Mouse (Mus musculus): Measurements from ENCODE around the gene Umps.

Gene Umps

DNA sequence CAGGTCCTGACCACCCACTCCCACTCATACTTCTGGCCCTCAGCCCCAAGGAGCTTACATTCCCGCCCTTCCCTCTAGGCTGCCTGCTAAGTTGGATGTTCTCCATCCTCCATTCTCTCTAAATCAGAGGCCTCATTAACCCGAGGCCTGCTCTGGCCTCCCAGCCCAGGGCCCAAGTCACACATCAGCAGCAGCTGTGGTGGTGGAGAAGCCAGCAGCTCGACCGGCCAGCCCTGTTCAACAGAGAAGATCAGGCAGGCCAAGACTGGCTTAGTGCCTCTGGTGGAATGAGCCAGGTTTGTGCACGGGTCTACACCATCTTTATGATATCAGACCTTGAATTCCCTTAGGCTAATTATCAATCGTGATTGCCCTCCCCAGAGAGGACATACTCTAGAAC, 36.1 kb downstream of the Umps start:
- no peak for DNase-seq (ENCODE audit: low spot score in 2 of 2)

DNA sequence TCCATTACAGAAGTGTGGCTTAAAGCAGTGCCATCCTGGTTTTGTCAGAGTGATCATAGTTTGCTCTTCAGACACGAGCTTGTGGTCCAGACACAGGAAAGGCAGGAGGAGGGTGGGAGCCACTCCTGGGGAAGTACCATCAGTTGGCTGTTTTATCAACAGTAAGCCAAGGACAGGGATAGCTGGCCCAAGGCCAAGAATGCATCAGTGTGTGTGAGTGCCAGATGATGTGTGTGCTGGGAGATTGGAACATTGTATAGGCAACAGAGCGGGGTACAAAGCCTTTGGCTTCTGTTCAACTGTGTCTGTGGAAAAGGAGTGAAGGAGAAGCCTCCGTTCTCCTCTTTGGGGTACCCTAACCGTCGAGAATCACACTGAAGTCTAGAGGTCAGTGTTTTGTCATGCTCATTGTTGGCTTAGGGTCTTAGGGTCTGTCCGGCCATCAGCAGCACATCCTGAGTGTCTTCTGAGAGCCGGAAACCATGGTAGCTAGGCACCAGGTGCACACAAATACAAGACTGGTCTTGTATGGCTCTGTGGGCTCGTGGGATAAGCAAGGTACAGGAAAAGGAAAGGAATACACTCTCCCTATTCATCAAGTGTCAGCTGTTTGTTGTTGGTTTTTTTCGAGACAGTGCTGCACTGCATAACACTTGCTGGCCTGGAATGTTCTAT, 37.9 kb downstream of the Umps start:
- DNase-seq (ENCODE audit: low spot score in 2 of 2): no peak

DNA sequence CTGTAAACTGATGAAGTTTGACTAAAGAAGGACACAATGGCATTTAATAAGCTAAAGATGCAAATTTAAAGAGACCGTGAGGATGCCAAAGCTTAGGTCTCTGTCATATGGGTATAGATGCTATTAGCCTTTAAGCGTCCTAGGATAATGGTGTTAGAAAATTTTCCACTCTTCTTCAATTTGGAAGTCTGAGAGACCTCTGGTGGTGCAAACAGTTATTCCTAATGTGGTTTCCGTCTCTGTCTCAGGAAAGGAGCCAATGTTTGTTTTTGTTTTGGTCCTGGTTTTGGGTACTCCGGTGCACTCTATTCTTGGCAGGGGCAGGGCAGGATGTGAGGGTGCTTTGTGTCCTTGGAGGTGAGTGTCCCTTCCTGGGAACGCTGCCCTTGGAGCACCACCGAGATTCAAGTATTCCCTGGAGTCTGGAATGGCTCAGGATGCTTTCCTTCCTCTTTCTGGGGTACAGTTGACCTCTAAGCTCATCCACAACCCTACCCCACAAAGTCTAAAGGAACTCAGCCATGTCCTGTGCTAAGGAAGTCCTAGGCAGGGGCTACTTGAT, 39.5 kb downstream of the Umps start:
- DNase-seq (ENCODE audit: low spot score in 2 of 2): no peak

DNA sequence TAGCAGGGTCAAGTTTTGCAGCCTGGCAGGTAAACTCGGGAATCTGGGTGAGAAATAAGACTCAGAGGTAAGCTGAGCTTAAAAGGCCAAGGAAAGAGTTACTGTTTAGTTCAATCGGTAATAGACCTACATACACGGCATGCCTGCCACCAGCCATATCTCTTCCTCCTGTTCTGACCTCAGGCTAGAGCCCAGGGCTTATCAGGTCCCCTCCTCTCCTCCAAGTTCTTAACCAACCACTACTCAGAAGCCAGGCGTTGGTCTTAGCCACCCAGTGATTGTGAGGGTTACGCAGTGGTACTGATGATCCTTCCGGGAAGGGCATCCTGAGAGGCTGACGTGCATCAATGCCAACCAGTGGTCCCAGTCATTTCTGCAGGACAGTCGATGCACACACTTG, 43.1 kb downstream of the Umps start:
- no peak for DNase-seq (ENCODE audit: low spot score in 2 of 2)

DNA sequence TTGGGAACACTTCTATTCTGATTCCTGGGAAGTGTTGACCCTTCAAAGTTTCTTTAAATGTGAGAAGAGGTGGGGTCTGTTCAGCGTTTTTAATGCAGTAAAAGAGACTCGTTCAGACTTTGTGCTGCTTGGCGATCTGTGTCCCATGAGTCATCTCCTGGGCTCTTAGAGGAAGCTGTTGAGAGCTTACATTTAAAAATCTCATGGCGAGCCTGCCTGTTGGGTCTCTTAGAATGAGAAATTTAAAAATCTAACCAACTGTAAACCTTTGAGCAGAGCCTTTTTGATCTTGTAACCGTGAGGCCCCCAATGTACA, 43.9 kb downstream of the Umps start:
- no peak for DNase-seq (ENCODE audit: low spot score in 2 of 2)

DNA sequence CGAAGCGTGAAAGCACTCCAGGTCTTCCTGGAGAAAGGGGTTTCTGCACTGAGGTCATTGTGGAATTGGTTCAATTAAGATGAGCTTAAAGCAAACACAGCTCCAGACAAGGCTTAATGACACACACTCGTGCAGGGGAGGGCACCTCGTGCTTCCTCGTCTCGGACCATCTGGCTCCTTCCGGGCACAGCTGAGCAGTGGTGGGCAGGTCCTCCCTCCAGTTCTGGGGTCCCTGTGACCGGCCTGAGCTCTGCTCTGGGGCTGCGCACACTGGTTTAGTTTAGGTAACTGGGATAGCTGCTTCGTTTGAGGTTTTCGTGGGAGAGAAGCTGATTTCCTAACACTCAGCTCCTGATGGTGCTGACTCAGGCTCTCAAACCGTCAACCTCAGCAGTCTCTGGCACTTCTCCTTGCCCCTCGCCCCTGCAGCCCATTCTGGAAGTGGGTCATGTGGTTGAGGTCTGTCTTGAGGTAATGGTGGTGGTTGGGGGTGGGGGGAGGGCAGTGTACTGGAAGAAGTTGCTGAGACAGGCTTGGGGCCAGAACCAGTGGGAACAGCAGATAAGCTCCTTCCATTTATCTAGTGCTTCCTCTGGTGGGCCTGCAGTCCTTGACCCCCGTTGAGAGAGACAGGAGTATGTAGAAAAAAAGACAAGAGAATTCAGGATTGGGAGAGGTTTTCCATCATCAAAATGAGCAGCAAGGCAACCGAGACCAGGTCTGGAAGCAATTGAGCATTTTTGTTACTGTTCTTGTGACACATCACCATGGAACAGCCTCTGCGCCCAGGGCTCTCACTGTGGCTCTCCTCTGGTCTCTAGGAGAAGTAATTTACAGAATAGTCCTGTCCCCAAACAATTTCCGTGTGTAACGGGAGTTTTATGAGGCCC, 44.5 kb downstream of the Umps start:
- peak in 1 of 2 experiments; percentile 28 for DNase-seq (ENCODE audit: low spot score in 2 of 2)

DNA sequence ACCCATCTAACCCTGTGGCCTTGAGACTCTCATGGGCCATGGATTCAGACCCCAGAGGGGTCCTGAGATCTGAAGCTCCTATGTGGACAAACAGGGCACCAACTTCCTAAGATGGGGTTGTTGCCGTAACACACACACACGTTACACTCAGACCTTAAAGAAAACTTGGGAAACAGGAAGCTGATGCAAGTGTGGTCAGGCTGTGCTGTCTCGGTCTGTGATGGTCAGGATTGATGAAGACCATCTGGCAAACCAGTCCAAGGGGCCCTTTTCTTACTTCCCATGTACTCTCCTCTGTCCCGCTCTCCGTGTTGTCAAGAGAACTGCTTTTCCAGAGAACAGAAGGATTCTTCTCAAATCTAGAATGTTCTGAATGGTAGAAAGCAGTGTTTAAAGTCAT, 45.3 kb downstream of the Umps start:
- no peak for DNase-seq (ENCODE audit: low spot score in 2 of 2)

DNA sequence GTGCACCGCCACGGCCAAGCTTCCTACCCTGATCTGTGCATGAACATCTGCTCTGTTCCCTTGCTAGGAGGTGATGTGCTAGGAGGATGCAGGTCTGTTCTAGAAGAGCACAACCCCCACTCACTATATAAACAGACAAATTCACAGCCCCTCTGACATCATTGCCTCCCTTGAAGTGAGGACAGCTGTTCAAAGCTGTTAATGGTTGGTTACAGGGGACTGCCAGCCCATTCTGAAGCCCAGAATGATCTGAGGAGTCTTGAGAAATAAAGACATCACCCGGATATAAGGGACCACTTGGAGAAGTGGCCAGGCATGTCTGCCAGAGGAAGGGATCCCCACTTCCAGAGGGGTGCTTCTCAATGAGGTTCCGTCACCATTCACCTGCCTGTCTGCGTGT, 48.9 kb downstream of the Umps start:
- DNase-seq (ENCODE audit: low spot score in 2 of 2): no peak

DNA sequence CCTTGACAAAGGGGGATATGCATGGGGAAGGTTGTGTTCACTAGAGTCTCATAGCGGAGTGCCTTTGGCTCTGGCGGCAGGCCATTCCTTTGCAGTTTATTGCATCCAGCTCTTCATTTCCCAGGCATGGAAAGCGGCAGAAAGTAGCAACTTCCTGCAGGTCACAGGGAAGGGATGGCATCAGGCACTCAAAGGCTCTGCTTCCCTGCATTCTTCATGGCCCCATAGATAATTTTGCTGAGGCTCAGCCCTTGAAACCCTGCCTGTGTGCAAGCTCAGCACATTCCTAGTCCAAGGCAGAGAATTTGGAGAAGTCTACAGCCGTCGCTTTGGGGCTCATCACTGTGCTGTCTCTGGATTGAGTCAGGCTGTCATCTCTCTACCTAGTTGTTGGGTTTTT, 49.4 kb downstream of the Umps start:
- DNase-seq (ENCODE audit: low spot score in 2 of 2): no peak

DNA sequence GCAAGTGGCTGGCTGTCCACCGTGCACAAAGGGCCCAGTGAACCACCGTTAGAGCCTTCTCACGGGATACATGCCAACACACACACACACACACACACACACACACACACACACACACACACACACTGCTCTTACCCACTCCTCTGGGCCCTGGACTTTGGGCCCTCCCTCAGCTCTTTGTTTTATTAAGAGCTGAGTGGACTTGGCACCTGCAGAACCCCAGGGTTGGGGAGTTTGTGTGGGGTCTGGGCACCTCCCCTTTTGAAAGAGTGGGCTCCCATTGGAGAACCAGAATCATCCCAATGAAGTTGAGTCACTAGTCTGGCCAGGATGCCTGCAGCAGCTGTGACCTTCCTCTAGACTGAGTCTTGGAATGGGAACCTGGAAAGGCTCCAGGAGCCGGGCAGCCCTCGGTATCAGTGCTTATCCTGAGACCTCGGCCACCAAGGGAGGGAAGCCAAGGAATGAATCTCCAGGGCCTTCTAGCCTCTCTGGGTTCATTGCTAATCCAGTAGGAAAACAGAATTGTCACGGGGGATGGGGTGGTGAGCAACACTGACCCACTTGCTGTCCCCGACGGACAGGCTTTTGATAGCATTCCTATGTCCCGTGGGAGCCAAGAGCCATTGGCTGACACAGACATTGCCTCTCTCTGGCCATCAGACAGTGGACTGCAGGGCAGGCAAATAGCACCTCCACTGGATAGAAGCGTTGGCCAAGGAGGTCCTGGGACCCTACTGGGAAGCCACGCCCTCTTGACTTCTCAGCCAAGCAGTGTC, 50.2 kb downstream of the Umps start:
- no peak for DNase-seq (ENCODE audit: low spot score in 2 of 2)

DNA sequence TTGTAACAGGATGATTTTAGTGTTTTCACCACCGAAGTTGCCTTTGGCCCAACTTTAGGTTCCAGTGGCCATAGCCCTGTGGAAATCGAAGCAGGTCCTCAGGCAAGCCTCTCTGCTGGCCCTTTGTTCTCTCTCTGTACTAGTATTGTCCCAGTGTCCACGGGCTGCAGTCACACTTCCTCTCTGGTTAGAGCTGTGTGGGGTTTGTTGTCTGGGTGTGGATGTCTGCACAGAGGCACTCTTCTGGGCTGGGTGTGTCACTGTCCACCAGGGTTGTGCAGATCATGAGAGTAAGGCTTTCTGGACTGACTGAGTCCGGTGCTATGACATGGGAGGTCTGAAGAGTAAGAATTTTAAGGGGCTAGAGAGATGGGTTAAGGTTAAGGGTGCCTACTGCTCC, 51.8 kb downstream of the Umps start:
- no peak for DNase-seq (ENCODE audit: low spot score in 2 of 2)

DNA sequence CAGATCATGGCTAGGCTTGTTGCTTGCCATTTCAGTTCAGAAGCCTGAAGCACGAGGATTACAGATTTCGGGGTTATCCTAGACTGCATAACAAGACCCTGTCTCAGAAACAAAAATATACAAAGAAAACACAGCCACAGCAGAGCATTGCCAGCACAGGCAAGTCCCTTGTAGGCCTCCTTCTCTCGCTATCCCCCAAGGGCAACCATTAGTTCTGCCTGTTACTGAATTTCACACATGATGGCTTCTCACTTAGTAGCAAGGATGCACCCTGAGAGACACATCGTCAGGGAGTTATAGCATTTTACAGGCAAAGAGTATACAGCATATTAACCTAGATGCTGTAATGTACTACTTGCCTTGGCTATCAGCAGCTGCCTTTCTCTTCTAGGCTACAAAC, 58.6 kb downstream of the Umps start:
- no peak for DNase-seq (ENCODE audit: low spot score in 2 of 2)

Measured in spleen, postnatal 10 days (tissue).